Mouse (Mus musculus) kidney, adult 8-10 months (tissue): ENCODE measurements around the gene Hectd4.
A peak's percentile ranks its signal among the peaks of the same experiment; 100 is the strongest.
"Not testable (repeated sequence)": the region's sequence is repeated elsewhere in the genome, so short reads cannot be mapped to it uniquely, and the experiment has no call there.

Experiments used
- DNase-seq, 2 experiments: peaks; one replicate each; pipeline ENCODE4 v3.0.0; 2022

Gene Hectd4

GRCm38 (mm10) chr5:121219980-121220731 is at the start of gene Hectd4:
Hectd4 (plus strand) TSS chr5:121220219.
- peak; percentile 93 to 98 for DNase-seq

GRCm38 (mm10) chr5:121172835-121173234 is 47.2 kb upstream of the Hectd4 start:
- DNase-seq, result peak in 1 of 2 experiments; percentile 24

GRCm38 (mm10) chr5:121179077-121179857 is 40.8 kb upstream of the Hectd4 start:
- DNase-seq, result no peak

- no peak for DNase-seq
Measured at GRCm38 (mm10) chr5:121183269-121183668, 36.8 kb upstream of the Hectd4 start.

GRCm38 (mm10) chr5:121184375-121184774 is 35.6 kb upstream of the Hectd4 start:
- no peak for DNase-seq

GRCm38 (mm10) chr5:121184945-121185551 is 35.0 kb upstream of the Hectd4 start:
- no peak for DNase-seq

- DNase-seq, result no peak
Measured at GRCm38 (mm10) chr5:121187580-121188001, 32.4 kb upstream of the Hectd4 start.

- DNase-seq, result no peak
Measured at GRCm38 (mm10) chr5:121188265-121188664, 31.8 kb upstream of the Hectd4 start.

- no peak for DNase-seq
Measured at GRCm38 (mm10) chr5:121189182-121189581, 30.8 kb upstream of the Hectd4 start.

GRCm38 (mm10) chr5:121190210-121190835 is 29.7 kb upstream of the Hectd4 start:
- DNase-seq, result no peak

- DNase-seq, result peak; percentile 58 to 77
Measured at GRCm38 (mm10) chr5:121190836-121191583, 29.0 kb upstream of the Hectd4 start, which contains the start of gene Ptpn11. Ptpn11 (minus strand) TSS chr5:121191397.

- no peak for DNase-seq
Measured at GRCm38 (mm10) chr5:121191584-121191906, 28.5 kb upstream of the Hectd4 start.

- no peak for DNase-seq
Measured at GRCm38 (mm10) chr5:121194173-121194572, 25.8 kb upstream of the Hectd4 start.

GRCm38 (mm10) chr5:121196764-121197163 is 23.3 kb upstream of the Hectd4 start:
- DNase-seq, result no peak

GRCm38 (mm10) chr5:121197337-121197736 is 22.7 kb upstream of the Hectd4 start:
- DNase-seq, result no peak

- DNase-seq, result no peak
Measured at GRCm38 (mm10) chr5:121198376-121198775, 21.6 kb upstream of the Hectd4 start.

- no peak for DNase-seq
Measured at GRCm38 (mm10) chr5:121201739-121202138, 18.3 kb upstream of the Hectd4 start.

- no peak for DNase-seq
Measured at GRCm38 (mm10) chr5:121202467-121202866, 17.6 kb upstream of the Hectd4 start.

GRCm38 (mm10) chr5:121204132-121205089 is 15.6 kb upstream of the Hectd4 start, which contains the start of gene Rpl6:
Rpl6 (plus strand) TSS chr5:121204481.
- DNase-seq, result peak; percentile 79 to 88

- DNase-seq, result not testable (repeated sequence)
Measured at GRCm38 (mm10) chr5:121205537-121206130, 14.4 kb upstream of the Hectd4 start.

- DNase-seq, result no peak
Measured at GRCm38 (mm10) chr5:121206540-121206939, 13.5 kb upstream of the Hectd4 start.
